Mouse (Mus musculus): ENCODE data around the gene Cacna1d. TPM values are rescaled to one million over a fixed set of nuclear protein-coding genes. Genes with fewer than 3 reads are reported as not detected.
A peak's percentile ranks its signal among the peaks of the same experiment; 100 is the strongest.

The Cacna1d gene
- polyA plus RNA-seq, 1 experiment from 2014 or later, result 1.4 TPM

DNA sequence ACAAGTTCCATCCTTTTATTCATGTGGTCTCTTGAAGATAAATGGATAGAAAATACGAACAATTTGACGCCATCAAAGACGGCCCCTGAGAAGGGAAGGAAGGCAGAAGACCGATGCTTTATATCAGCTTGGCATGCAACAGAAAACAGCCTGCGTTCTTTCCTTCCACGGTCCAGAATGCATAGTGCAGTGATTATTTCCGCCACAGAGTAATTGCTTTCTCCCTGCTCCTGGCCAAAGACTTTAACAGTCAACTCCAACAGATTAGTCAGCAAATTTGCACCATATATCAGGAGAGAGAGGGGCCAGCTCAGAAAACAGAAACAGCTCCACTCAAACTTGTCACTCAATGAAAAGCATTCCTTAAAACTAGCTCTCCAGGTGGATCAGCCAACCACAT lies 71.8 kb downstream of the Cacna1d start:
- Histone ChIP-seq H3K27me3 (ENCODE audit: control insufficient read depth, insufficient read depth, low read length) (no peaks in the 10 kb centered on the region), H3K4me1 (ENCODE audit: control insufficient read depth, insufficient read depth, low read length) (no peaks in the 10 kb centered on the region), H3K27ac (ENCODE audit: low read depth, low read length) (no peak overlapping the region), H3K4me3 (ENCODE audit: low read depth, low read length) (no peak overlapping the region), H3K9ac (ENCODE audit: low read length) (no peak overlapping the region), H3K4me2 (ENCODE audit: low read depth) (no peak overlapping the region), H3K36me3 (ENCODE audit: control insufficient read depth, insufficient read depth, low read length) (no peaks in the 10 kb centered on the region), H3K9me3 (ENCODE audit: control insufficient read depth, low read length) (no peaks in the 10 kb centered on the region)
- 73% methylated on average over 7 of the region's 7 CpGs for WGBS
- ATAC-seq (ENCODE audit: insufficient read depth, low FRiP score, low TSS enrichment) (no peak), DNase-seq (ENCODE audit: low spot score) (no peak)

DNA sequence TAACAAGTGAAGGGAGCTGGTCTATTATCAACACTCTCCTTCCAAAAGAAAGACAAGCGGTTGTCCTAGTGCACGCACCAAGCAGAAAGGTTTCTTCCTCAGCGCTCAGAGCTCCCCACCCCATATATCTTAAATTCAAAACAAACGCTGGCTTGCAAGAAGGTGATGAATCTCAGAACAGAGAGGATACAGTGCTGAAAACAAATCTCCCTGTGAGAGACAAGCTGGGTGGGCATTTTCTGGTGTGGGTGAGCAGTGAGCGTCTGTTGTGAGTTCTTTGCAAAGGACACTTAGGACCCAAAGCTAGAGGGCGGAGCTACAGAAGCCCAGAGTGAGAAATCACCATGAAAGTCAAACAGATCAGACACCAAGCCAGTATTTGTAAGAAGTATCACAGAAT lies 72.2 kb downstream of the Cacna1d start:
- Histone ChIP-seq H3K4me2 (ENCODE audit: low read depth) (no peak overlapping the region), H3K27me3 (ENCODE audit: control insufficient read depth, insufficient read depth, low read length) (no peaks in the 10 kb centered on the region), H3K27ac (ENCODE audit: low read depth, low read length) (no peak overlapping the region), H3K9ac (ENCODE audit: low read length) (no peak overlapping the region), H3K36me3 (ENCODE audit: control insufficient read depth, insufficient read depth, low read length) (no peaks in the 10 kb centered on the region), H3K4me3 (ENCODE audit: low read depth, low read length) (no peak overlapping the region), H3K4me1 (ENCODE audit: control insufficient read depth, insufficient read depth, low read length) (no peaks in the 10 kb centered on the region), H3K9me3 (ENCODE audit: control insufficient read depth, low read length) (no peaks in the 10 kb centered on the region)
- WGBS, result 66% methylated on average over 6 of the region's 6 CpGs
- DNase-seq (ENCODE audit: low spot score) (peak; percentile 24), ATAC-seq (ENCODE audit: insufficient read depth, low FRiP score, low TSS enrichment) (no peak)

DNA sequence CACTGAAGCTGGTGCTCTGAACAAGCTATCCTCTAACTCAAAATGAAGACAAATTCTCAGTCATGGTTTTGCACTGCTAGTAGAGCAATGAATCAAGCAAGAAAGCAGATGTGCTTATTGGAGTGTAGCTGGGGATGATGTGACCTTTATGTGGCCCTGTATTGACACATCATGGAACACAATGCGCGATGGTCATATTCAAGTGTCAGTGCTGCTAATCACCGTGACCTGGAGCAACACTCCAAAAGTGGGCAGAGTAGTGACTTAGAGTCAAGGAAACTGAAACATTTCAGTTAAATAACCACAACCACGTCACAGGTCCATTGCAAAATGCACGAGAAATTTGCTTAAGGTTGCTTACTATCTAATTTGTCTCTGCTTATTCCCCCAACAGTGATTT lies 75.4 kb downstream of the Cacna1d start:
- H3K27me3 ChIP-seq (ENCODE audit: control insufficient read depth, insufficient read depth, low read length), result no peaks in the 10 kb centered on the region
- no peaks in the 10 kb centered on the region for H3K36me3 ChIP-seq (ENCODE audit: control insufficient read depth, insufficient read depth, low read length)
- no peaks in the 10 kb centered on the region for H3K4me1 ChIP-seq (ENCODE audit: control insufficient read depth, insufficient read depth, low read length)
- no peak overlapping the region for H3K27ac ChIP-seq (ENCODE audit: low read depth, low read length)
- DNase-seq (ENCODE audit: low spot score) (no peak), ATAC-seq (ENCODE audit: insufficient read depth, low FRiP score, low TSS enrichment) (no peak)
- no peak overlapping the region for H3K9ac ChIP-seq (ENCODE audit: low read length)
- no peak overlapping the region for H3K4me3 ChIP-seq (ENCODE audit: low read depth, low read length)
- WGBS, result 92% methylated on average over 5 of the region's 5 CpGs
- no peak overlapping the region for H3K4me2 ChIP-seq (ENCODE audit: low read depth)
- no peaks in the 10 kb centered on the region for H3K9me3 ChIP-seq (ENCODE audit: control insufficient read depth, low read length)

DNA sequence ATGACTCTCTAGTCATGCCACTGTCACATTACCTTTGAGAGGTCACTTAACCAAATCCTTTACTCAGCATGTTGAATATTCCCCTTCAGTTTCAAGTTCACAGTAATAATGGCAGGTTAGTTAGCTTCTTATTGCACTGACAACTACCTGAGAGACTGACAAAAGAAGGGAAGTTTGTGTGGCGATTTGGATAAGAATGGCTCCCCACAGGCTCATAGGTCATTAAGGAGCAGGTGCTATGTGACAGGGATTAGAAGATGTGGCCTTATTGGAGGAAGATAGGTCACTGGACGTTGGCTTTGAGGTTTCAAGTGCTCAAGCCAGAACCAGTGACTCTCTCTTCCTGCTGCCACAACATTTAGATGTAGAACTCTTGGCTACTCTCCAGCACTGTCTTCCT lies 77.1 kb downstream of the Cacna1d start:
- 70% methylated on average over 2 of the region's 2 CpGs for WGBS
- Histone ChIP-seq H3K9ac (ENCODE audit: low read length) (no peak overlapping the region), H3K9me3 (ENCODE audit: control insufficient read depth, low read length) (no peaks in the 10 kb centered on the region), H3K27ac (ENCODE audit: low read depth, low read length) (no peak overlapping the region), H3K4me3 (ENCODE audit: low read depth, low read length) (no peak overlapping the region), H3K27me3 (ENCODE audit: control insufficient read depth, insufficient read depth, low read length) (no peaks in the 10 kb centered on the region), H3K36me3 (ENCODE audit: control insufficient read depth, insufficient read depth, low read length) (no peaks in the 10 kb centered on the region), H3K4me2 (ENCODE audit: low read depth) (no peak overlapping the region), H3K4me1 (ENCODE audit: control insufficient read depth, insufficient read depth, low read length) (no peaks in the 10 kb centered on the region)
- DNase-seq (ENCODE audit: low spot score) (no peak), ATAC-seq (ENCODE audit: insufficient read depth, low FRiP score, low TSS enrichment) (no peak)

DNA sequence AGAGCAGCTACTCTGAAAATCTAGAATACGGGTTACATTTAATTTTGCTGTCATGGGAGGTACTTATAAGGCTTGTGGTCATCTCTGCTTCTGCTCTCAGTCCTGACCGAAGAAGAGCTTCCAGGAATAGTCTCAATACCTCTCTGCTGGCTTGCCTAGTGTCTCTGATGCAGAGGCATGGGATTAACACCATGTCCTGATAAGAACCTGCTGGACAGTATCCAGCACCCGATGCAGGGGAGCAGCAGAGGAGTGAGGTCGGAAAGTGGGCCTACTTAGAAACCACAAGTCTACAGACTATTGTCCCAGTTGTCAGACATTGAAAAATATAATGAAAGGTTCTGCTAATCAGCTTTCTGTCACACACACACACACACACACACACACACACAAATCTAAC lies 81.9 kb downstream of the Cacna1d start:
- no peaks in the 10 kb centered on the region for H3K4me1 ChIP-seq (ENCODE audit: control insufficient read depth, insufficient read depth, low read length)
- no peaks in the 10 kb centered on the region for H3K9me3 ChIP-seq (ENCODE audit: control insufficient read depth, low read length)
- no peak for ATAC-seq (ENCODE audit: insufficient read depth, low FRiP score, low TSS enrichment)
- H3K27ac ChIP-seq (ENCODE audit: low read depth, low read length), result no peak overlapping the region
- H3K4me2 ChIP-seq (ENCODE audit: low read depth), result no peak overlapping the region
- no peaks in the 10 kb centered on the region for H3K36me3 ChIP-seq (ENCODE audit: control insufficient read depth, insufficient read depth, low read length)
- H3K27me3 ChIP-seq (ENCODE audit: control insufficient read depth, insufficient read depth, low read length), result no peaks in the 10 kb centered on the region
- no peak for DNase-seq (ENCODE audit: low spot score)
- H3K4me3 ChIP-seq (ENCODE audit: low read depth, low read length), result no peak overlapping the region
- no peak overlapping the region for H3K9ac ChIP-seq (ENCODE audit: low read length)
- WGBS, result 91% methylated on average over 4 of the region's 4 CpGs

DNA sequence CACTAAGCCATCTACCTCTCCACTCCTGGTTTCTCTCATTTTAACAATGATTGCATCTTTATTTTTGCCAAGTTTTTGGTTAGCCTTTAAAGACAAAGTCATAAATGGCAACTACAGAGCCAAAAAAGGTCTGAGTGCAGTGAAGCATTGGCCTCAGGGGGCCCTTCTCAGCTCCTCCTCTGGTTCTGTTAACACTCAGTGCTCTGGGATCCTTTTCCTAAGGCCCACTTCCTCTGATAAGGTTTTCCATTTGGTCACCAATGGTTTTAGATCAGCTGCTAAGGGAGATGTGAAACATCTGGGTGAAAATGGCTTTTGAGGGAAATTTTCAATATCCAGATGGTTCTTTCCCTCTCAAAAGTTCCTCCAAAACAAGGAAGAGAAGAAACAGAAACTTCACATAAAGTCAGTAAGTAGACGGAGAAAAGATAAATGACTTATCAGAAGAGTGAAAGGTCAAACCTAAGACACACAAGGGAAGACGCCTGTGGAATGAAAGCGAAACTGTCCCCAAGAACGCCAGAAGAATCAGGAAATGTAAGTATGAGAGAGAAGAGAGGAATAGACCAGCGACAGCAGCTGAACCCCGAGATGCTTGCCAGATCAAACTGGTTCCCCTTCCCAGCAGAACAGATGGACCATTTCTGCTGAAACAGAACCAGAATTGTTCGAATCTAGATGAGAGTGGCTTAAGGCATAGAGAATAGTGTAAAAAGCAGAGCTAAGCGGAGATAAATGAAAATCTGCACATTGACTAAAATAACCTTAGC lies 85.6 kb downstream of the Cacna1d start:
- no peak for DNase-seq (ENCODE audit: low spot score)
- H3K36me3 ChIP-seq (ENCODE audit: control insufficient read depth, insufficient read depth, low read length), result no peaks in the 10 kb centered on the region
- 81% methylated on average over 8 of the region's 8 CpGs for WGBS

DNA sequence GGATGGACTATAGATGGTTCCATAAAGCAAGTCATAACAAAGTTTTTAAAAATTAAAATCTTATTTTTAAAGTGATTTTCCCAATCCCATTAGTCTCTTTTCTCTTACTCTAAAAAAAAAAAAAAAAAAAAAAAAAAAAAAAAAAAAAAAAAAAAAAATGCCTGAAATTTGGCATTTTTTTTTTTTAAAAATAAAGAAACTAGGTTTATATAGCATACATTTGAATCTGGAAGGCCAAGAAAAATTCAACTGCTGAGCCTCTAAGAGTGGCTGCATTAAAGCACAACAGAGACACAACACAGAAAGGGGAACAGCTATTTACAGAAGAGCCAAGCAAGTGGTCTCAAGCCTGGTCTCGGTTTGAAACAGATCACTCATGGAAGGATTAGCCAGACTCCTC lies 112.9 kb downstream of the Cacna1d start:
- Histone ChIP-seq H3K4me1 (ENCODE audit: control insufficient read depth, insufficient read depth, low read length) (no peaks in the 10 kb centered on the region), H3K9ac (ENCODE audit: low read length) (no peak overlapping the region), H3K27ac (ENCODE audit: low read depth, low read length) (no peak overlapping the region), H3K4me3 (ENCODE audit: low read depth, low read length) (no peak overlapping the region), H3K4me2 (ENCODE audit: low read depth) (no peak overlapping the region), H3K36me3 (ENCODE audit: control insufficient read depth, insufficient read depth, low read length) (no peaks in the 10 kb centered on the region), H3K9me3 (ENCODE audit: control insufficient read depth, low read length) (no peaks in the 10 kb centered on the region), H3K27me3 (ENCODE audit: control insufficient read depth, insufficient read depth, low read length) (no peaks in the 10 kb centered on the region)
- ATAC-seq (ENCODE audit: insufficient read depth, low FRiP score, low TSS enrichment) (no peak), DNase-seq (ENCODE audit: low spot score) (no peak)
- WGBS, result 90% methylated on average over 1 of the region's 1 CpGs

More for the DNA sequence above, 85.6 kb downstream of the Cacna1d start:
- Histone ChIP-seq H3K27me3 (ENCODE audit: control insufficient read depth, insufficient read depth, low read length) (no peaks in the 10 kb centered on the region), H3K9ac (ENCODE audit: low read length) (no peak overlapping the region), H3K4me2 (ENCODE audit: low read depth) (no peak overlapping the region), H3K4me3 (ENCODE audit: low read depth, low read length) (no peak overlapping the region), H3K27ac (ENCODE audit: low read depth, low read length) (no peak overlapping the region), H3K9me3 (ENCODE audit: control insufficient read depth, low read length) (no peaks in the 10 kb centered on the region), H3K4me1 (ENCODE audit: control insufficient read depth, insufficient read depth, low read length) (no peaks in the 10 kb centered on the region)
- ATAC-seq (ENCODE audit: insufficient read depth, low FRiP score, low TSS enrichment), result no peak

DNA sequence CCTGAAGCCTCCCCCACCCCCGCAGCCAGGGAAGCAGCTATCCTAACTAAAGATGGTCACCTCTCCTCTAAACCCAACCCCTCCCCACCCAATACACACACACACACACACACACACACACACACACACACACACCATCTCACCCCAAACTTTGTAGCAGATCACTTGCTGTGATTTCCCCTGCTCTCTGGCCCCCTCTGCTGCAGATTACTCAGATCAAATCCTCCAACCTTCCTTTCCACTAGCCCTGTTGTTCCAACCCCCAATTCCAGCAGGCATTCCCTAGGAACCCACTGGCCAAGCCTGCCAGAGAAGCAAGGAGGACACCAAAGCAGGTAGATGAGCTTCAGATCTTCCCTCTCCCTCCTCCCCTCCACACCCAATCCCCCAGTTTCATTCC lies 118.4 kb downstream of the Cacna1d start:
- WGBS, result 30% methylated on average over 1 of the region's 1 CpGs
- DNase-seq (ENCODE audit: low spot score) (no peak), ATAC-seq (ENCODE audit: insufficient read depth, low FRiP score, low TSS enrichment) (no peak)
- H3K9ac ChIP-seq (ENCODE audit: low read length), result no peak overlapping the region
- no peaks in the 10 kb centered on the region for H3K4me1 ChIP-seq (ENCODE audit: control insufficient read depth, insufficient read depth, low read length)
- H3K27me3 ChIP-seq (ENCODE audit: control insufficient read depth, insufficient read depth, low read length), result no peaks in the 10 kb centered on the region
- no peak overlapping the region for H3K27ac ChIP-seq (ENCODE audit: low read depth, low read length)
- no peaks in the 10 kb centered on the region for H3K9me3 ChIP-seq (ENCODE audit: control insufficient read depth, low read length)
- H3K36me3 ChIP-seq (ENCODE audit: control insufficient read depth, insufficient read depth, low read length), result no peaks in the 10 kb centered on the region
- H3K4me2 ChIP-seq (ENCODE audit: low read depth), result no peak overlapping the region
- no peak overlapping the region for H3K4me3 ChIP-seq (ENCODE audit: low read depth, low read length)

DNA sequence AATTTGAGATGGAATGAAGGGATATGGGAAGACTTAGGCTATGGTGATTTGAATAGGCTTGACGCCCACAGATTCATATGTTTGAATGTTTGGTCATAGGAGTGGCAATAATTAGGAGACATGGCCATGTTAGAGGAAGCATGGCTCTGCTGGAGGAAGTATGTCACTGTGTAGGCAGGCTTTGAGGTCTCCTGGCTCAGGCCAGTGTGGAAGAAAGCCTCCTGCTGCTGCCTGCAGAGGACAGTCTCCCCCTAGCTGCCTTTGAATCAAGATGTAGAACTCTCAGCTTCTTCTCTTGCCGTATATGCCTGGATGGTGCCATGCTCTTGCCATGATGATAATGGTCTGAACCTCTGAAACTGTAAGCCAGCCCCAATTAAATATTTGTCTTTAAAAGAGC lies 120.2 kb downstream of the Cacna1d start:
- H3K4me1 ChIP-seq (ENCODE audit: control insufficient read depth, insufficient read depth, low read length), result no peaks in the 10 kb centered on the region
- no peaks in the 10 kb centered on the region for H3K27me3 ChIP-seq (ENCODE audit: control insufficient read depth, insufficient read depth, low read length)
- ATAC-seq (ENCODE audit: insufficient read depth, low FRiP score, low TSS enrichment) (no peak), DNase-seq (ENCODE audit: low spot score) (no peak)
- 89% methylated on average over 2 of the region's 2 CpGs for WGBS
- H3K36me3 ChIP-seq (ENCODE audit: control insufficient read depth, insufficient read depth, low read length), result no peaks in the 10 kb centered on the region
- no peak overlapping the region for H3K27ac ChIP-seq (ENCODE audit: low read depth, low read length)
- H3K4me3 ChIP-seq (ENCODE audit: low read depth, low read length), result no peak overlapping the region
- H3K9ac ChIP-seq (ENCODE audit: low read length), result no peak overlapping the region
- H3K4me2 ChIP-seq (ENCODE audit: low read depth), result no peak overlapping the region
- H3K9me3 ChIP-seq (ENCODE audit: control insufficient read depth, low read length), result no peaks in the 10 kb centered on the region

Measured in neural tube, embryonic 11.5 days (tissue).